Mouse (Mus musculus) layer of hippocampus, postnatal 36 days (tissue): Measurements from ENCODE around the gene Adra1b. TPM values are rescaled to one million over a fixed set of nuclear protein-coding genes. Genes with fewer than 3 reads are reported as not detected.

ENCODE experiments used
- DNase-seq, 2 experiments: peaks; one replicate each; pipeline ENCODE4 v3.0.0; 2022
- total RNA-seq, 2 experiments: library from RNA; stranded (reverse); gene quantifications; 2 replicates each; pipeline ENCODE4 v1.2.3; 2021

Adra1b gene
- total RNA-seq, 2 experiments from 2014 or later, result 3.3 to 3.4 TPM

GRCm38 (mm10) chr11:43727796-43728195 is 173.2 kb downstream of the Adra1b start:
- no peak for DNase-seq

Other genes with a start within 250 kb of the Adra1b start
- gene Pwwp2a, start 219.2 kb downstream of the Adra1b start, total RNA-seq, result 10 to 100 TPM; 69.4 to 77.8 TPM
- 10 to 100 TPM; 58.8 to 61.0 TPM for gene Ttc1, start 153.2 kb downstream of the Adra1b start, total RNA-seq